Mouse (Mus musculus) spleen, adult 18-20 months (tissue): ENCODE results near the gene Amt.

Experiments used
- DNase-seq, 2 experiments: peaks; one replicate each; pipeline ENCODE4 v3.0.0; 2022; ENCODE audit warnings: mixed read lengths in 2 of 2

Amt gene

GRCm38 (mm10) chr9:108340258-108341138, 43.8 kb downstream of the Amt start:
- peak; percentile 26 to 44 for DNase-seq

- no peak for DNase-seq
These were observed 44.5 kb downstream of the Amt start for GRCm38 (mm10) chr9:108341139-108341475.

GRCm38 (mm10) chr9:108341801-108342200, 45.1 kb downstream of the Amt start:
- DNase-seq = no peak

GRCm38 (mm10) chr9:108342301-108342831, 45.7 kb downstream of the Amt start:
- peak in 1 of 2 experiments; percentile 18 for DNase-seq

- DNase-seq = no peak
These were observed 46.7 kb downstream of the Amt start for GRCm38 (mm10) chr9:108343331-108343730.

GRCm38 (mm10) chr9:108343835-108344234, 47.2 kb downstream of the Amt start:
- DNase-seq = no peak

GRCm38 (mm10) chr9:108344471-108344870, 47.8 kb downstream of the Amt start:
- DNase-seq = no peak

- DNase-seq = no peak
These were observed 50.4 kb downstream of the Amt start for GRCm38 (mm10) chr9:108347024-108347423.

GRCm38 (mm10) chr9:108347540-108348289, 51.1 kb downstream of the Amt start, which contains the start of gene Usp4:
Gene Usp4, plus strand, starts transcription at chr9:108347853.
- DNase-seq = peak; percentile 83 to 87

- DNase-seq = no peak
These were observed 51.6 kb downstream of the Amt start for GRCm38 (mm10) chr9:108348290-108348680.

- no peak for DNase-seq
These were observed 53.1 kb downstream of the Amt start for GRCm38 (mm10) chr9:108349727-108350126.
